Mouse (Mus musculus) CD4-positive, CD25-positive, alpha-beta regulatory T cell (primary cell): ENCODE measurements around the gene Gm21586. TPM values are rescaled to one million over a fixed set of nuclear protein-coding genes. Genes with fewer than 3 reads are reported as not detected.

ENCODE experiments used
- polyA plus RNA-seq: library from polyadenylated mRNA; unstranded; fragments of 100-300 nt; shearing (Covaris generic); gene quantifications from one replicate; pipeline ENCODE4 v1.2.1, GENCODE M21; 2017

Gm21586 gene
- not detected for polyA plus RNA-seq

GRCm38 (mm10) chr4:42439078-42439477 lies at the start of gene Gm21586:
Gene Gm21586, plus strand, starts transcription at chr4:42439378.

DNA sequence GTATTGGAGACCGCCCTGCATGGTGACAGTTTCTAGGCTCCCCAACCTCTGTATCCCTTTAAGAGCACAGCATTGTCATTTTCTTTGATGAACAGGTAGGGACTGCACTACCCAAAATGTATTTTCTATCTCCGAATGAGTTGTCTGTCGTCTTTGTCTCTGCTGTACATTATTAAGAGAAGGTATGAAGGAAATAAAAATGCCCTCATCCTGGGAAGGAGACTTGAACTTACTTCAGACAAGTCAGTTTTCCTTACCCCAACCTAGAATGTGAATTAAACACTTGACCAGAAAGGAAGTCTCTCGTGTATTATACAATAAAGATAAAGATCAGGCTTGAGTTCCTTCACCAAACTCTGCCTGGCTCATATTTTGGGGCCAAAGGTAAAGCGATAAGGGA lies 27.3 kb downstream of the Gm21586 start, which contains the start of gene Gm2163:
Gm2163 (plus strand) TSS at position 301 of the 400 bp plus-strand sequence.

Other genes starting within 250 kb of the Gm21586 start
- not detected for gene Gm10600, start 198.7 kb upstream of the Gm21586 start, polyA plus RNA-seq
- gene Ccl21b, start 183.6 kb upstream of the Gm21586 start, polyA plus RNA-seq, result not detected
- gene Gm21953, start 145.1 kb upstream of the Gm21586 start, polyA plus RNA-seq, result not detected
- gene Fam205a3, start 121.0 kb upstream of the Gm21586 start, polyA plus RNA-seq, result not detected
- gene Gm2163, start 27.4 kb downstream of the Gm21586 start, polyA plus RNA-seq, result not detected
- not detected for gene Fam205a2, start 88.8 kb downstream of the Gm21586 start, polyA plus RNA-seq
- gene Gm10591, start 172.8 kb downstream of the Gm21586 start, polyA plus RNA-seq, result not detected
- not detected for gene Gm2564, start 190.3 kb downstream of the Gm21586 start, polyA plus RNA-seq
- gene Ccl27b, start 215.9 kb downstream of the Gm21586 start, polyA plus RNA-seq, result not detected
- not detected for gene Il11ra2, start 222.5 kb downstream of the Gm21586 start, polyA plus RNA-seq